Mouse (Mus musculus) E14TG2a.4 (cell line): Measurements from ENCODE around the gene Itgae.

ENCODE experiments used
- CTCF ChIP-seq: conservative IDR thresholded peaks from 2 replicates; pipeline ENCODE4 v1.5.1; 2014; ENCODE audit warnings: low read length
- NANOG ChIP-seq: IDR thresholded peaks from 2 replicates; pipeline ENCODE4 v1.6.1; 2014; ENCODE audit warnings: borderline replicate concordance, low read length, mixed read lengths
- POU5F1 ChIP-seq: IDR thresholded peaks from 2 replicates; pipeline ENCODE4 v1.6.1; 2014; ENCODE audit warnings: low read length, borderline replicate concordance

- TF ChIP-seq CTCF (no peak), POU5F1 (no peak), NANOG (no peak)
These were observed 11.8 kb upstream of the Itgae start for GRCm38 (mm10) chr11:73078615-73079014.
